Comparison of ENCODE assay signal across 9 mouse cellular contexts in the genomic region with DNA sequence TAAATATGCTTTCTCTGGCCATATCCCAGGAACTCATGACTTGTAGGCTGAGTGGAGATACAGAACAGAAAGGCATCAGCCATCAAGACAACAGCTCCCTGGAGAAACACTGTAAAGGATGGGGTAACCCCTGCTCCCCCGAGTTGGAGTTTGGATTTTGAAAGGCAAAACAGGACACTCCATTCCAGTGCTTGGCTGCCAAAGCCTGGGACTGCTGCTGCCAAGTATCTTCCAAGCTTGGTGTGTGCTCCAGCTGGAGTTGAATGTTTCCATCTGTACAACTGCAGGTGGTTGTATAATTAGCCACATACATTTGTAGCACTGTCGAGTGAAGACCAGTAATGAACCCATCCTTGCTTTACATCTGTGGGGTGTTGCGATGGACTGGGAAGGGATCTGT.
DNase-seq lines count a peak whose midpoint lies in the region; ATAC-seq and TF ChIP-seq lines count a peak whose summit lies in the region.
"Had no signal": no experiment of that assay in that cellular context is flagged by ENCODE, and none has a peak within 500 bp of the region (broad histone marks: within the 10 kb centered on the region; RNA-seq: fewer than 3 reads in every experiment).

No protein-coding gene starts in this region.

- no peaks in the 10 kb centered on the region for H3K27me3 ChIP-seq in midbrain, embryonic 15.5 days (replicated peaks)

- H3K36me3 ChIP-seq in midbrain, embryonic 15.5 days (replicated peaks) = no peaks in the 10 kb centered on the region

- no peaks in the 10 kb centered on the region for H3K4me1 ChIP-seq in midbrain, embryonic 15.5 days

- no peak for TF ChIP-seq POLR2A in brain, embryonic 14.5 days (IDR thresholded peaks at IDR 0.05; ENCODE audit: borderline replicate concordance, extremely low read depth, insufficient read depth, insufficient read length, poor library complexity, severe bottlenecking)

- H3K9me3 ChIP-seq in midbrain, embryonic 15.5 days = no peaks in the 10 kb centered on the region

- H3K4me3 ChIP-seq in midbrain, embryonic 15.5 days = no peak overlapping the region
- H3K4me3 ChIP-seq: myocyte had no signal

- H3K4me2 ChIP-seq in midbrain, embryonic 15.5 days = no peak overlapping the region

- H3K27ac ChIP-seq in midbrain, embryonic 15.5 days = no peak overlapping the region

- 80% methylated on average over 3 of the region's 3 CpGs for WGBS in midbrain, embryonic 15.5 days

- ATAC-seq in midbrain, embryonic 15.5 days (replicated peaks) = no peak

- DNase-seq in gastrocnemius, adult 18-20 months (ENCODE audit: low spot score) = peak; percentile 32
- DNase-seq in gastrocnemius, postnatal 10 days = no peak
- DNase-seq in brain, embryonic 14.5 days (ENCODE audit: low read depth) = peak; percentile 77
- peak; percentile 4 to 19 for DNase-seq in gastrocnemius, adult 8-10 months (ENCODE audit: low spot score in 2 of 2)
- DNase-seq in layer of hippocampus, postnatal 10 days (ENCODE audit: low spot score in 2 of 2) = peak; percentile 53 to 71
- DNase-seq in right cerebral cortex, adult 18-20 months = peak; percentile 69
- no peak for DNase-seq in natural killer cell, adult 2 months (ENCODE audit: low spot score in 2 of 2)

- no peak for TF ChIP-seq CTCF in brain, embryonic 14.5 days (IDR thresholded peaks at IDR 0.05; ENCODE audit: borderline replicate concordance, extremely low read depth, insufficient read depth, insufficient read length)

- no peak overlapping the region for H3K9ac ChIP-seq in midbrain, embryonic 15.5 days

Comparison
In these comparisons a context has a peak if more than half of its experiments do, and no peak if none do; other contexts are left out.
1. DNase-seq: peak in gastrocnemius, adult 18-20 months (single experiment), brain, embryonic 14.5 days (single experiment), gastrocnemius, adult 8-10 months (2 of 2), layer of hippocampus, postnatal 10 days (2 of 2) and right cerebral cortex, adult 18-20 months (single experiment); none in gastrocnemius, postnatal 10 days (single experiment) and natural killer cell, adult 2 months (0 of 2).